Mouse (Mus musculus) hindbrain, embryonic 15.5 days (tissue): ENCODE measurements around the gene Olfr1331. TPM values are rescaled to one million over a fixed set of nuclear protein-coding genes. Genes with fewer than 3 reads are reported as not detected.
A peak's percentile ranks its signal among the peaks of the same experiment; 100 is the strongest.
"Not testable (repeated sequence)": the region's sequence is repeated elsewhere in the genome, so short reads cannot be mapped to it uniquely, and the experiment has no call there.

Experiments
- ATAC-seq: fragments of 200-750 bp; cut with Nextera tagmentation; 2 replicates; pipeline ENCODE4 v1.8.0; 2017; ENCODE audit warnings: low read depth, moderate number of reproducible peaks, moderate TSS enrichment; ENCODE audit not compliant: low FRiP score
- H3K27ac ChIP-seq: fragments of 300-500 bp; sonication (generic); replicated peaks from 2 replicates; pipeline ENCODE4 v1.5.1; 2015; ENCODE audit warnings: mild to moderate bottlenecking, inconsistent platforms
- H3K27me3 ChIP-seq: fragments of 300-500 bp; sonication (generic); 2 replicates; pipeline ENCODE4 v1.6.1; 2015; ENCODE audit warnings: control low read depth, inconsistent platforms
- H3K36me3 ChIP-seq: fragments of 300-500 bp; sonication (generic); 2 replicates; pipeline ENCODE4 v1.6.1; 2015; ENCODE audit warnings: control low read depth, inconsistent platforms
- H3K4me1 ChIP-seq: fragments of 300-500 bp; sonication (generic); replicated peaks from 2 replicates; pipeline ENCODE4 v1.6.1; 2015; ENCODE audit warnings: control low read depth, inconsistent platforms
- H3K4me2 ChIP-seq: fragments of 300-500 bp; sonication (generic); 2 replicates; pipeline ENCODE4 v1.6.1; 2015; ENCODE audit warnings: moderate library complexity, mild to moderate bottlenecking, inconsistent platforms
- H3K4me3 ChIP-seq: fragments of 300-500 bp; sonication (generic); 2 replicates; pipeline ENCODE4 v1.5.1; 2015; ENCODE audit warnings: mild to moderate bottlenecking, inconsistent platforms
- H3K9ac ChIP-seq: fragments of 300-500 bp; sonication (generic); 2 replicates; pipeline ENCODE4 v1.6.1; 2015; ENCODE audit warnings: inconsistent platforms
- H3K9me3 ChIP-seq: fragments of 300-500 bp; sonication (generic); 2 replicates; pipeline ENCODE4 v1.6.1; 2016; ENCODE audit warnings: control low read depth, inconsistent platforms
- WGBS: fragments of 180-500 bp; shearing (Covaris S2); methylation state at CpG from one replicate; pipeline ENCODE4 v1.1.7; 2015; 5-methylcytosine and 5-hydroxymethylcytosine counted together
- polyA plus RNA-seq: library from polyadenylated mRNA; unstranded; fragments of >200 nt; fragmentation: Nextera tagmentation; extraction: Ambion mirVana; gene quantifications from 2 replicates; pipeline ENCODE4 v1.2.1, GENCODE M21; 2015

Olfr1331 gene
- polyA plus RNA-seq = not detected in 2 replicates

GRCm38 (mm10) chr4:118864349-118864748 lies at the start of gene Olfr1331:
Gene Olfr1331, plus strand, starts transcription at chr4:118864649.
- Histone ChIP-seq H3K4me2 (no peak within 1 kb of the TSS), H3K27ac (no peak within 1 kb of the TSS), H3K9ac (no peak within 1 kb of the TSS), H3K36me3 (no peaks in the 10 kb centered on the region), H3K4me3 (no peak within 1 kb of the TSS), H3K4me1 (no peaks in the 10 kb centered on the region), H3K9me3 (no peaks in the 10 kb centered on the region), H3K27me3 (no peaks in the 10 kb centered on the region)
- 100% methylated on average over 1 of the region's 1 CpGs for WGBS
- ATAC-seq = no peak

GRCm38 (mm10) chr4:118818921-118819320 lies 45.5 kb upstream of the Olfr1331 start:
- H3K9me3 ChIP-seq = no peaks in the 10 kb centered on the region
- no peak for ATAC-seq
- no peak overlapping the region for H3K4me2 ChIP-seq
- H3K27ac ChIP-seq = no peak overlapping the region
- H3K27me3 ChIP-seq = no peaks in the 10 kb centered on the region
- no peak overlapping the region for H3K4me3 ChIP-seq
- H3K9ac ChIP-seq = no peak overlapping the region
- no peaks in the 10 kb centered on the region for H3K4me1 ChIP-seq
- 100% methylated on average over 1 of the region's 1 CpGs for WGBS
- no peaks in the 10 kb centered on the region for H3K36me3 ChIP-seq

- Histone ChIP-seq H3K9ac (no peak within 1 kb of the TSS), H3K36me3 (no peaks in the 10 kb centered on the region), H3K27me3 (no peaks in the 10 kb centered on the region), H3K4me1 (no peaks in the 10 kb centered on the region), H3K9me3 (no peaks in the 10 kb centered on the region), H3K27ac (no peak within 1 kb of the TSS), H3K4me3 (no peak within 1 kb of the TSS), H3K4me2 (no peak within 1 kb of the TSS)
- WGBS = 100% methylated on average over 1 of the region's 1 CpGs
- ATAC-seq = no peak
These were observed 28.3 kb upstream of the Olfr1331 start, which contains the start of gene Olfr1333 for GRCm38 (mm10) chr4:118836179-118836578. Gene Olfr1333, minus strand, starts transcription at chr4:118836279.

- Histone ChIP-seq H3K27me3 (no peaks in the 10 kb centered on the region), H3K9me3 (no peaks in the 10 kb centered on the region), H3K36me3 (no peaks in the 10 kb centered on the region), H3K27ac (no peak overlapping the region), H3K4me2 (no peak overlapping the region), H3K9ac (no peak overlapping the region), H3K4me3 (no peak overlapping the region), H3K4me1 (no peaks in the 10 kb centered on the region)
- WGBS = 87% methylated on average over 1 of the region's 1 CpGs
- no peak for ATAC-seq
These were observed 2.7 kb upstream of the Olfr1331 start for GRCm38 (mm10) chr4:118861791-118862190.

GRCm38 (mm10) chr4:118862704-118863103 lies 1.7 kb upstream of the Olfr1331 start:
- no peak overlapping the region for H3K4me3 ChIP-seq
- no peak overlapping the region for H3K9ac ChIP-seq
- 38% methylated on average over 4 of the region's 4 CpGs for WGBS
- no peaks in the 10 kb centered on the region for H3K9me3 ChIP-seq
- H3K27me3 ChIP-seq = no peaks in the 10 kb centered on the region
- no peak overlapping the region for H3K4me2 ChIP-seq
- no peaks in the 10 kb centered on the region for H3K36me3 ChIP-seq
- no peaks in the 10 kb centered on the region for H3K4me1 ChIP-seq
- no peak overlapping the region for H3K27ac ChIP-seq
- no peak for ATAC-seq

- Histone ChIP-seq H3K4me1 (no peaks in the 10 kb centered on the region), H3K4me3 (no peak overlapping the region), H3K27me3 (no peaks in the 10 kb centered on the region), H3K27ac (no peak overlapping the region), H3K36me3 (no peaks in the 10 kb centered on the region), H3K9ac (no peak overlapping the region), H3K9me3 (no peaks in the 10 kb centered on the region), H3K4me2 (no peak overlapping the region)
- ATAC-seq = peak; percentile 23; the same call in 1 of the 2 replicates
These were observed 3.1 kb downstream of the Olfr1331 start for GRCm38 (mm10) chr4:118867566-118867965.

- no peak within 1 kb of the TSS for H3K27ac ChIP-seq
- no peaks in the 10 kb centered on the region for H3K36me3 ChIP-seq
- H3K9me3 ChIP-seq = no peaks in the 10 kb centered on the region
- H3K27me3 ChIP-seq = no peaks in the 10 kb centered on the region
- no peak for ATAC-seq
- no peak within 1 kb of the TSS for H3K4me3 ChIP-seq
- WGBS = 83% methylated on average over 1 of the region's 1 CpGs
- no peak within 1 kb of the TSS for H3K9ac ChIP-seq
- H3K4me2 ChIP-seq = no peak within 1 kb of the TSS
- no peaks in the 10 kb centered on the region for H3K4me1 ChIP-seq
These were observed 23.8 kb downstream of the Olfr1331 start, which contains the start of gene Olfr1330 for GRCm38 (mm10) chr4:118888297-118888696. Gene Olfr1330, plus strand, starts transcription at chr4:118888597.

- no peak for ATAC-seq
- no peak overlapping the region for H3K9ac ChIP-seq
- 57% methylated on average over 2 of the region's 2 CpGs for WGBS
- no peaks in the 10 kb centered on the region for H3K27me3 ChIP-seq
- H3K36me3 ChIP-seq = no peaks in the 10 kb centered on the region
- H3K9me3 ChIP-seq = no peaks in the 10 kb centered on the region
- no peak overlapping the region for H3K4me2 ChIP-seq
- H3K4me1 ChIP-seq = no peaks in the 10 kb centered on the region
- no peak overlapping the region for H3K4me3 ChIP-seq
- H3K27ac ChIP-seq = no peak overlapping the region
These were observed 37.5 kb downstream of the Olfr1331 start for GRCm38 (mm10) chr4:118901981-118902380.

- WGBS = 68% methylated on average over 2 of the region's 2 CpGs
- not testable (repeated sequence) for H3K36me3 ChIP-seq, H3K27me3 ChIP-seq
These were observed 52.9 kb downstream of the Olfr1331 start, which contains the start of gene Olfr1329 for GRCm38 (mm10) chr4:118917365-118917764. Gene Olfr1329, minus strand, starts transcription at chr4:118917465.

More at GRCm38 (mm10) chr4:118917365-118917764, 52.9 kb downstream of the Olfr1331 start, which contains the start of gene Olfr1329:
- ATAC-seq, H3K4me2 ChIP-seq, H3K4me3 ChIP-seq, H3K9ac ChIP-seq, H3K4me1 ChIP-seq, H3K9me3 ChIP-seq, H3K27ac ChIP-seq: not testable (repeated sequence)

Other genes with a start within 250 kb of the Olfr1331 start
- gene Cfap57, start 243.9 kb upstream of the Olfr1331 start, polyA plus RNA-seq = 1.5 and 2.0 TPM in 2 replicates
- gene Ebna1bp2, start 243.8 kb upstream of the Olfr1331 start, polyA plus RNA-seq = 87.3 and 96.5 TPM in 2 replicates
- not detected in 2 replicates for gene Olfr62, start 205.7 kb upstream of the Olfr1331 start, polyA plus RNA-seq
- gene Olfr1342, start 171.9 kb upstream of the Olfr1331 start, polyA plus RNA-seq = 0.05 TPM in 1 of 2 replicates, not detected in the other
- not detected in 2 replicates for gene Olfr1341, start 161.1 kb upstream of the Olfr1331 start, polyA plus RNA-seq
- not detected in 2 replicates for gene Olfr1340, start 144.5 kb upstream of the Olfr1331 start, polyA plus RNA-seq
- gene Olfr1339, start 132.5 kb upstream of the Olfr1331 start, polyA plus RNA-seq = not detected in 2 replicates
- gene Olfr1338, start 105.9 kb upstream of the Olfr1331 start, polyA plus RNA-seq = not detected in 2 replicates
- not detected in 2 replicates for gene Olfr1337, start 82.1 kb upstream of the Olfr1331 start, polyA plus RNA-seq
- not detected in 2 replicates for gene Olfr1335, start 54.7 kb upstream of the Olfr1331 start, polyA plus RNA-seq
- not detected in 2 replicates for gene Olfr1333, start 28.4 kb upstream of the Olfr1331 start, polyA plus RNA-seq
- gene Olfr1330, start 23.9 kb downstream of the Olfr1331 start, polyA plus RNA-seq = not detected in 2 replicates
- gene Olfr1329, start 52.8 kb downstream of the Olfr1331 start, polyA plus RNA-seq = not detected in 2 replicates
- not detected in 2 replicates for gene Olfr1328, start 74.0 kb downstream of the Olfr1331 start, polyA plus RNA-seq
- not detected in 2 replicates for gene Lao1, start 96.9 kb downstream of the Olfr1331 start, polyA plus RNA-seq
- gene Slc2a1, start 244.1 kb downstream of the Olfr1331 start, polyA plus RNA-seq = 89.6 and 90.3 TPM in 2 replicates